8 mouse cellular contexts compared by ENCODE assay signal in genomic region chr1:92831188-92832001, GRCm38 (mm10). TPM values are rescaled to one million over a fixed set of nuclear protein-coding genes. Genes with fewer than 3 reads are reported as not detected.
DNase-seq lines count a peak whose midpoint lies in the region; ATAC-seq and TF ChIP-seq lines count a peak whose summit lies in the region.

TSS of gene Gpc1 (plus strand) at chr1:92831645.

- no peaks in the 10 kb centered on the region for H3K9me3 ChIP-seq in hindbrain, embryonic 10.5 days
- no peaks in the 10 kb centered on the region for H3K9me3 ChIP-seq in lung, embryonic 15.5 days

- peak; percentile 84 for DNase-seq in ES-CJ7 (ENCODE audit: low read depth, low spot score)
- peak; percentile 95 for DNase-seq in cerebellum, adult 2 months
- DNase-seq in frontal cortex, adult 2 months (ENCODE audit: extremely low spot score in 1 of 2, low spot score in 1 of 2), result peak; percentile 83 to 94
- peak; percentile 91 for DNase-seq in hindbrain, embryonic 10.5 days (ENCODE audit: low spot score)
- peak; percentile 90 for DNase-seq in layer of hippocampus, adult 9-11 months
- peak; percentile 48 for DNase-seq in ovary, postnatal 10 days (ENCODE audit: low spot score)
- DNase-seq in thymus, postnatal 10 days (ENCODE audit: low spot score in 2 of 2), result peak; percentile 79 to 83

- no peaks in the 10 kb centered on the region for H3K27me3 ChIP-seq in cerebellum, adult 2 months (ENCODE audit: control insufficient read depth, insufficient read depth, low read length)
- peaks cover 18% of the 10 kb centered on the region for H3K27me3 ChIP-seq in hindbrain, embryonic 10.5 days (ENCODE audit: insufficient read depth, poor library complexity, severe bottlenecking)
- H3K27me3 ChIP-seq in lung, embryonic 15.5 days, result peaks cover 29% of the 10 kb centered on the region

- TF ChIP-seq POLR2A in cerebellum, adult 2 months (IDR thresholded peaks at IDR 0.05; ENCODE audit: borderline replicate concordance, insufficient read depth, low read length), result peak; percentile 93

- H3K4me3 ChIP-seq in cerebellum, adult 2 months (replicated peaks; ENCODE audit: insufficient read depth, low read depth, low read length), result peak within 1 kb of the TSS; percentile 86
- H3K4me3 ChIP-seq in hindbrain, embryonic 10.5 days, result peak within 1 kb of the TSS; percentile 76
- peak within 1 kb of the TSS; percentile 68 for H3K4me3 ChIP-seq in lung, embryonic 15.5 days

- H3K4me2 ChIP-seq in lung, embryonic 15.5 days, result peak within 1 kb of the TSS; percentile 92

- peak; percentile 84 for ATAC-seq in lung, embryonic 15.5 days (ENCODE audit: borderline replicate concordance, extremely low read depth, low FRiP score, low TSS enrichment)

- under 1% methylated on average over 70 of the region's 99 CpGs for WGBS in cerebellum, adult 2 months
- under 1% methylated on average over 72 of the region's 99 CpGs for WGBS in hindbrain, embryonic 10.5 days
- WGBS in lung, embryonic 15.5 days, result 0% methylated on average over 44 of the region's 99 CpGs

- peak within 1 kb of the TSS; percentile 80 for H3K9ac ChIP-seq in lung, embryonic 15.5 days

- no peak for TF ChIP-seq CTCF in cerebellum, adult 2 months (IDR thresholded peaks at IDR 0.05; ENCODE audit: borderline replicate concordance, insufficient read depth, low read depth, low read length)

- H3K36me3 ChIP-seq in hindbrain, embryonic 10.5 days, result peaks cover 22% of the 10 kb centered on the region
- no peaks in the 10 kb centered on the region for H3K36me3 ChIP-seq in lung, embryonic 15.5 days

- peak within 1 kb of the TSS; percentile 96 for H3K27ac ChIP-seq in cerebellum, adult 2 months (ENCODE audit: insufficient read depth, low read length)
- peak within 1 kb of the TSS; percentile 98 for H3K27ac ChIP-seq in hindbrain, embryonic 10.5 days
- H3K27ac ChIP-seq in lung, embryonic 15.5 days, result peak within 1 kb of the TSS; percentile 89

- peaks cover 14% of the 10 kb centered on the region for H3K4me1 ChIP-seq in cerebellum, adult 2 months (ENCODE audit: control insufficient read depth, insufficient read depth, low read length)
- peaks cover 51% of the 10 kb centered on the region for H3K4me1 ChIP-seq in hindbrain, embryonic 10.5 days (replicated peaks)
- H3K4me1 ChIP-seq in lung, embryonic 15.5 days, result peaks cover 25% of the 10 kb centered on the region

RNA-seq across cellular contexts. Expression of gene Gpc1, which starts in this region (rescaled TPM):
- polyA plus RNA-seq in cerebellum, adult 2 months (2012; rRNA removed), result 59.2 and 62.5 TPM in 2 replicates
- 60.9 and 64.8 TPM in 2 replicates for polyA plus RNA-seq in frontal cortex, adult 2 months (2012; rRNA removed)
- polyA plus RNA-seq in hindbrain, embryonic 10.5 days (2016; fragmentation: Nextera tagmentation; extraction: Ambion mirVana), result 72.1 and 76.0 TPM in 2 replicates
- 34.2 and 35.1 TPM in 2 replicates for polyA plus RNA-seq in lung, embryonic 15.5 days (2015; fragmentation: Nextera tagmentation; extraction: Ambion mirVana)

Comparison
In these comparisons a context has a peak if more than half of its experiments do, and no peak if none do; other contexts are left out.
1. Peak in every context shown above with its lines: DNase-seq, ATAC-seq, H3K4me3 ChIP-seq and H3K27ac ChIP-seq.